Mouse (Mus musculus) embryo, embryonic 9.5 days (tissue): Measurements from ENCODE around the gene Tex33.

Experiments used
- DNase-seq: peaks from one replicate; pipeline ENCODE4 v3.0.0-alpha.2; 2017; ENCODE audit errors: extremely low spot score

Gene Tex33

DNA sequence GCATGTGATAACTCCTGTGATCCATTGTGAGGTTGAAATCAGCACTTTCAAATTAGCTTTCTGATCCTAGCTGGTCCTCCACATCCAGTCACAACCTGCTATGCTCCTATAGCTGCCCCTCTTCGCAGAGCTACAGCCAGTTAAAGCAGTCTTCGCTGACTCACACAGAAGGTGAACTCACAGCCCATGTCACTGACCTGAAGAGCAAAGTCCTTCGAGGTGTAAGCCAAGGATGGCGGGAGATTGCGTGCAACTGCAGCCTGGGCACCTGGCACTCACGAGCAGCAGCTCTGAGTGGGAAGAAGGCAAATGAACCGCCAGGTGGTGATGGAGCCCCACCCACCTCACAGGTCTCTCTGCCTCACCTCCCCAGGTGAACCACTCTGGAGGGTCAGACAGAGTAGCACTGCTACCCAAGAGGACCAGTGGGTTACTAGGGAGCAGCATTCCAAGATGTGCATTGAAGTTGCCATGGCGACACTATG lies at the start of gene Tex33:
Tex33 (minus strand) TSS at position 435 of the 485 bp plus-strand sequence.
- no peak for DNase-seq

GRCm38 (mm10) chr15:78443857-78444256 lies 48.1 kb upstream of the Tex33 start:
- no peak for DNase-seq

DNA sequence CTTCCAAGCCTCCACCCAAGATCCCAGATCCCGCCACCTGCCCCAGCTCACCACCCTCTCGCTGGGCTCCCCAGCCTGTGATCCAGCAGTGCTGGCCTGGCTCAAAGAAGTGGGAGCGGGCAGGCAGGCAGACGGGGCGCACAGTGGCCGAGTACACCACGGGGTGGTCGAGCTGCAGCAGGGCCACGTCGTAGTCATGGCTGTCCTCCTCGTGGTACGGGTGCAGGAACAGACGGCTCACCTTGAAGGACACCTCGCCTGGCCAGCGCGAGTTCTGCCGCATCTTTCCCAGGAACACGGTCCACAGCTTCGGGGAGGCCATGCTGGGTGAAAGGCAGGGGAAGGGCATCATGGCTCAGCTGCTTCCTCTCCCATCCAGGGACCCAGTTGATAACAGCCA lies 46.5 kb upstream of the Tex33 start:
- DNase-seq, result no peak

DNA sequence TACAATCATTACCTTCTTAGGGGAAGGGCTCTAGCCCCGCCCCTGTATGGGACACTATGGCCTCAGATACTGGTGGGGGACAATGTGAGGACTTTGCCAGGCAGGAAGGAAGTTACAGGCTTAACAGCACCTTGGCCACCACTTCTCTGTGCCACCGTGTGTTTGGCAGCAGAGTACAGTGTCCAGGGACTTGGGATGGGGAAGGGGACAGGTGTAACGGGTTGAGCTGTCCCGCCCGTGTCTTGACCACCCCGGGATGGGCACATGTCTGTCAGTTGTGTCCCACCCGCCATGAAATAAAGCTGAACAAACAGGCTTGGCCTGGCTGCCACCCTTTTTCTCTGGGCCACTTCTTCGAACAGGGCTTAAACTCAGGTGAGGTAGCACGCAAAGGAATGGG lies 43.3 kb upstream of the Tex33 start:
- DNase-seq, result no peak

- no peak for DNase-seq
Observed at GRCm38 (mm10) chr15:78438505-78438904, 42.8 kb upstream of the Tex33 start.

DNA sequence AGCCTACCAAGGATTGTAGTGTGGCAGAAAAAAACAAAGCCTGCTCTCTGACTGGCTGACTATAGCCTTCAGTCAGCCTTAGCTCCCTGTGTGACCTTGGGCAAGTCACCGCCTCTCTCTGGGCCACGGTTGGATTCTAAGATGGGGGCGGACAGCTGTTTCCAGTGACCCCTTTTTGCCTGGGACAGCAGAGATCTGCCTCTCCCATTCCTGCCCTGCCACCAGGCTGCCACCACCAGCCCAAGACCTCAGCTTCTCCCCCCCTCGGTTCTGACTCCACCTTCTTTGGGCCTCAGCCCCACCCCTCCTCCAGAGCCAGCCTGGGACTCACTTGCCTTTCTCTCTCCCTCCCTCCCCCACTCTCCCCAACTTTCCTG lies 42.3 kb upstream of the Tex33 start:
- no peak for DNase-seq

DNA sequence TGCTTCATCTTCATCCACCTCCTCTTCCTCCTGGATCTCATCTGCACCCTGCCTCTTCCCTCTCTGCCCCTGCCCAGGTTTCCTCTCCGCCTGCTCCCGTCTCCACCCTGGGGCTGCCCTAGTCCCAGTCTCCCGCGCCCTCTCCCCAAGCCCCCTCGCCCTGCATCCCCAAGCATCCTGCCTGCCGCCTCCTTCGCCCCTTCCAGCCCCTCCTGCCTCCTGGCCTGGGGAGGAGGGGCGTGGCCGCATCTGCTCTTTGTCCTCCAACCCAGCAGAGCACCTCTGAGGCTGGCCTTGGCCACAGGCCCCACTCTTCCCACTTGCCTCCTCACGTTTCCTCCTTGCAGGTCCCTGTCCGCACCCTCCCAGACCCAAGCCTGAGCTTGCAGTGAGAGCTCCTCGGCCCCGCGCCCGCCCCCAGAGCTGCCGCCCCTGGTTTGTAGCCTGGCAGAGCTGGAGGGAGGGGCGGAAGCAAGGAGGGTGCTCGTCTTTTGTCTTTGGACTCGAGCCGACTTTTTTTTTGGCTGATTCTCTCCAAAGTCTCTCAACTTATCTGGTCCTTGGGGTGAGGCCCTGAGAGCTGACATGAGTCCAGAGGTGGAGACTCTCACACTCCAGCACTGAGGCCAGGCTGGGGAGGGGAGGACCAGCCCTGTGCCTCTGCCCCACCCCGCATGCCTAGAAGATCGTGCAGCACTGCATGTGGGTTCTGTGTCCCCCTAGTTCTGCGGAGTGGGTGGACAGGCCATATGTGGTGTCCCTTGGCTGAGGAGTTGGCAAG lies 41.7 kb upstream of the Tex33 start:
- peak; percentile 53 for DNase-seq

- DNase-seq, result peak; percentile 67
Observed at GRCm38 (mm10) chr15:78436380-78437192, 40.9 kb upstream of the Tex33 start.

DNA sequence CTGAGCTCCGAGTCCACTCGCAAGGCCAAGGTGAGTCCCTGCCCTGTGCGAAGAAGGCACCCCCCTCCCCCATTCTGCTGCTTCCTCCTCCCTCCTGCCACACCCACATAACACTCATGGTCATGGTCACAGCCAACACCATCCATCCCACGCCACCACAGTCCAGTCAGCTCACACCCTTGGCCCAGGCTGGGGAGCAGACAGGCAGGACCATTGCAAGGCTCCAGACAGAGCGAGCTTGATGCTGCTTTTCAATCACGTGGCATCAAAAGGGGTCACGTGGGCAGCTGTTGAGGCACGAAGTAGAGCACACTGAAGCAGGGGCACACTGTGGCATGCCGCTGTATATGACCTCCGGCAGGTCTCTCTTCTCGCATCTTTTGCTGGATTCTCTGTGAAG lies 40.0 kb upstream of the Tex33 start:
- DNase-seq, result no peak

DNA sequence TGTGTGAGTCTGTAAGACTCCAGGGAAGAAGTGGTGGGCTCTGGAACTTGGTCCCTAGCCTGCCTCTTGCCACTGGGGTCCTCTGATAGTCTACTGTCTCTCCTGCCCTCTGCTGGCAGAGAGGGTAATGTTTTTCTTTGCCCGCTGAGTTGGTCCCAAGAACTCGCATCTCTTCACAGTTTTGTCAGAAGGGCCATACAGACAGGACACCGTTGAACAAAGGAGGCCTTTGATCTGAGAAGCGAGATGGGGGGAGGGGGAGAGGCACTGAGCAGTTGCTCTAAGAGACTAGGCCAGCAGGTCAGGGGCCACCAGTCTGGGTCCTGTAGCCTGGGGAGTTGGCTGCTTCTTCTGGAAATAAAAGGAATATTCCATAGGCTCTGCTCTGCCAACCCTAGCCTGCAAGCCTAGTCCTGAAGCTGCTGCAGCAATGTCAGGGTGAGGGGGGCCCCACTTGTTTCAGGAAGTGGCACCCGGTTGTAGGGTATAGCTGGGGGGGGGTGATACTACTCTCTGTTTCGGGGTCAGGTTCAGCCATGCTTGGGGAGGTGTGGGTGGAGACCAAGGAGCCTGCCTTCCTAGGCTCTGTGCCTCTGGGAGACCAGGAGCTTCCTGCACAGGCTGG lies 39.3 kb upstream of the Tex33 start:
- peak; percentile 79 for DNase-seq

GRCm38 (mm10) chr15:78431541-78432121 lies 35.9 kb upstream of the Tex33 start:
- no peak for DNase-seq

DNA sequence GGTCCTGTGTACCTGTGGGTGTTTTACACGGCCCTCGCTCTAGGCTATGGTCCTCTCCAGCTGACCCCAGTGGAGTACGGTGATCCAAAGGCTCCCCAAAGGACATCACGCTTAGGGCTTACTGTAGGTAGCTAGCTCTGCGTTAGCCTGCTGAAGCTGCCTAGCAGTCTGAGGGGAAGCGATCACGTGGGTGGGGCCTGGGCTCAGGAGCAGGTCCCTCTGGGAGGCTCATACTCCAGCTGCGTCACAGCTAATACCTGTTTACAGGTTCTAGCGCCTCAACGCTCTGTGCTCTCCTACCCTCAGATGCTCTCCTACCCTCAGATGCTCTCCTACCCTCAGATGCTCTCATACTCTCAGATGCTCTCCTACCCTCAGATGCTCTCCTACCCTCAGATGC lies 35.2 kb upstream of the Tex33 start:
- no peak for DNase-seq

GRCm38 (mm10) chr15:78429871-78430622 lies 34.3 kb upstream of the Tex33 start:
- no peak for DNase-seq

GRCm38 (mm10) chr15:78429139-78429459 lies 33.4 kb upstream of the Tex33 start:
- DNase-seq, result no peak

- peak; percentile 85 for DNase-seq
Observed at GRCm38 (mm10) chr15:78428391-78429138, 32.9 kb upstream of the Tex33 start, which contains the start of gene Kctd17. TSS of gene Kctd17 (plus strand) at chr15:78428564.

DNA sequence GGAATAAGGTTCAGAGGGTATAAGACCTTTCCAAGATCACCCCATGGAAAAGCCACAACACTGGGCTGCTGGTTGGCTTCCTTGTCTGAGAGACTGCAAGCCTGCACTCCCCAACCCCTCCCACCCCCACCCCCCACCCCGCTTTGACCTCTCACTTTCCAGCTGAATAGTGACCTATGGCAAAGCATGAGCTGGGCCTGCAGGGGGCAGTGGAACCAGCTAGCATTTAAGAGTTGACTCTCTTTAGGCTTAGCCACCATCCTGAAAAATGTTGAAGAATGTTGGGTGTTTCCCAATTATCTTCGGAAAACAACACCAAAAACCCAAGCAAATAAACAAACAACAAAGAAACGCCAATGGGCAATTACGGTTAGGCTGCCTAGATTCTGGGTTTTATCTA lies 29.5 kb upstream of the Tex33 start:
- DNase-seq, result no peak

- no peak for DNase-seq
Observed at GRCm38 (mm10) chr15:78424507-78424906, 28.8 kb upstream of the Tex33 start.

DNA sequence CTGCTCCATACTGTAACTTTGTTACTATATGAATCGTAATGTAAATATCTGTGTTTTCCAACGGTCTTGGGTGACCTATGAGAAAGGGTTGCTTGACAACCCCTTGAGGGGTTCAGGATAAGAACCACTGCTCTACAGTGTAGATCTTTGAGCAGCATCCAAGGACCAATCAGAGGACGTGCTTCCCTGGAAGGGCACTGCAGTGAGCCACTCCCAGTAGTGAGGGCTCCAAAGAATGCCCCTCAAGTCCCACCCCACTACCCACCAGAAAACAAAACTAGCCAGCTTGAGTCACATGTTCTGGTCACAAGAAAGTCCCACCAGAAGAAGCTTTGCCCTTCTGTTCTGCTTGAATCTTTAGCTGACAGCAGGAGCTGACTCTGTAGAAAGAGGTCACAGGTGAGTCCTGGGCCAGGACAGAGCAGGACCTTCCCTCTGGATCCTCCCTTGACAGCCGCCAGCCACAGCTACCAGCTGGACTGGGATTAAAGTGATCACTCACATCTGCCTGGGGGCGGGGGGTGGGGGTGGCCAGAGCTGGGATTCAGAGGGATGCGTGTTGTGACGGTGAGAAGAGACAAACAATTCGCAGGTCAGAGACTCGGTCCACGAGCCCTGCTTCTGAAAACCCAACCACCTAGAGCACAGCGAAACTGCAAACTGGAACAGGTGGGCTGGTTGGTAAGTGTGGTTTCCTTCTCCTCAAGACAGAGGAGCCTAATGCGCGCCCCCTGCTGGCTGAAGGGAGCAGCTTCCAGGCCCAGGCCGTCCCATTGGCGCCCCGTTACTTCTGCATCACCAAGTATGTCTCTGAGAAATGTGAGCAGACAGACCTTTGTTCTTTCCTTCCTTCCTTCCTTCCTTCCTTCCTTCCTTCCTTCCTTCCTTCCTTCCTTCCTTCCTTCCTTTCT lies 26.6 kb upstream of the Tex33 start:
- peak; percentile 74 for DNase-seq

GRCm38 (mm10) chr15:78420395-78420794 lies 24.7 kb upstream of the Tex33 start:
- no peak for DNase-seq

- no peak for DNase-seq
Observed at GRCm38 (mm10) chr15:78416937-78417336, 21.2 kb upstream of the Tex33 start.
